Mouse (Mus musculus): ENCODE measurements at regions not wholly inside any gene's neighbourhood (a gene's known extent, or its start where the extent isn't known, plus 50 kb on each side); places are given as distances from the start of the nearest gene placed in this dataset.

DNA sequence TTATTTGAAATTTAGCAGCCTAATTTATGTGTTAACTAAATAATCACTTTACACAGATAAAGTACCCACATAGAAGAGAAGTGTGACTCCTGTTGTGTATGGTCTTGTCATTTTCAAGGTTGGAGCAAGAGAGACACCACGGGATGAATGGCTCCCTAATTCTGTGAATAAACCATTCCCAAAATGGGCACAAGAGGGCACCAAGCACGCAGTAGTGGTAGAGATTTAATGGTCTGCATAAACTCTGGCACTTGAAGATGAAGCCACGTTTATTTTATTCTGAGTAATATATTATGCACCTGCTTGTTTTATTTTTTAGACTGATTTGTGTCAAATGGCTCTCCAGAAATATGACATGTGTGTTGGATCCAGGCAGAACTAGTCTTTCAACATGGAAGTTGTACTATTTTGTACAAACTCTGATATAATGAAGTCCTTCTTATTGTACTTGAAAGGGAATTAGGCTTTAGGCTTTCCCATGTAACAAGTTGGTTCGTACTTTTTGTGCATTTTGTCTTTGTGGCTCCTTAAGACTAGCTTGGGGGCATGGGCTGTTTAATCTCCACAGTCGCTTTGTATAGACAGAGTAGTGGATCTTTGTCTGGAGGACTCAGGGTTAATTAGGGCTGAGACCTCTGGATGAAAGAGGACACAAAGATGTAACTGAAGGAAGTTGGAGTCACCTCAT, 480.8 kb downstream of the Plcl1 start:
- no peak for TF ChIP-seq TCF3 (IDR thresholded peaks at IDR 0.05; ENCODE audit: insufficient read length, low read depth)
- TF ChIP-seq POLR2A (IDR thresholded peaks at IDR 0.05; ENCODE audit: insufficient read length, low read depth): no peak
- TF ChIP-seq TCF12 (IDR thresholded peaks at IDR 0.05; ENCODE audit: insufficient read depth, poor library complexity, severe bottlenecking): no peak
- no peak for TF ChIP-seq MYOD1 (IDR thresholded peaks at IDR 0.05; ENCODE audit: control insufficient read depth in 1 of 3, insufficient read length in 2 of 3, low read depth in 2 of 3)
- TF ChIP-seq MAX (IDR thresholded peaks at IDR 0.05; ENCODE audit: low read depth): no peak
- TF ChIP-seq E2F4 (IDR thresholded peaks at IDR 0.05; ENCODE audit: insufficient read depth): no peak
- TF ChIP-seq REST (IDR thresholded peaks at IDR 0.05; ENCODE audit: insufficient read depth, insufficient read length): no peak
- no peak for TF ChIP-seq MYOG (IDR thresholded peaks at IDR 0.05; ENCODE audit: control insufficient read depth in 1 of 3, insufficient read depth in 1 of 3, insufficient read length in 2 of 3, low read depth in 2 of 3)
- no peak for TF ChIP-seq SRF (IDR thresholded peaks at IDR 0.05; ENCODE audit: control insufficient read depth, insufficient read length, low read depth)
- TF ChIP-seq POLR2AphosphoS2 (IDR thresholded peaks at IDR 0.05; ENCODE audit: insufficient read length, low read depth): no peak
- TF ChIP-seq USF1 (IDR thresholded peaks at IDR 0.05; ENCODE audit: low read depth): no peak
